Mouse (Mus musculus) adrenal gland, adult 18-20 months (tissue): ENCODE measurements around the gene Myh11. TPM values are rescaled to one million over a fixed set of nuclear protein-coding genes. Genes with fewer than 3 reads are reported as not detected.
A peak's percentile ranks its signal among the peaks of the same experiment; 100 is the strongest.

Source experiments
- DNase-seq, 2 experiments: peaks; one replicate each; pipeline ENCODE4 v3.0.0; 2021 to 2022; ENCODE audit warnings: low spot score in 2 of 2
- long read RNA-seq, 2 experiments: library from polyadenylated mRNA; stranded (forward); transcript quantifications; one replicate each; pipeline ENCODE4 v2.0.0; 2021
- total RNA-seq, 2 experiments: library from RNA; stranded (reverse); gene quantifications; 1 replicate in 1 of 2; 2 replicates in 1 of 2; pipeline ENCODE4 v1.2.3; 2021

Myh11 gene
- 1 to 10 TPM; 4.2 to 7.8 TPM for total RNA-seq
- long read RNA-seq, experiment 1, partial matches to known transcripts, result 1 of 2 reads
- long read RNA-seq, experiment 1, other reads (novel, unspliced or antisense), result 1 of 2 reads
- long read RNA-seq, experiment 2, full-length matches to known transcripts, result 1 of 4 reads
- long read RNA-seq, experiment 2, partial matches to known transcripts, result 3 of 4 reads
- long read RNA-seq, experiment 2, other reads (novel, unspliced or antisense), result 0 of 4 reads

DNA sequence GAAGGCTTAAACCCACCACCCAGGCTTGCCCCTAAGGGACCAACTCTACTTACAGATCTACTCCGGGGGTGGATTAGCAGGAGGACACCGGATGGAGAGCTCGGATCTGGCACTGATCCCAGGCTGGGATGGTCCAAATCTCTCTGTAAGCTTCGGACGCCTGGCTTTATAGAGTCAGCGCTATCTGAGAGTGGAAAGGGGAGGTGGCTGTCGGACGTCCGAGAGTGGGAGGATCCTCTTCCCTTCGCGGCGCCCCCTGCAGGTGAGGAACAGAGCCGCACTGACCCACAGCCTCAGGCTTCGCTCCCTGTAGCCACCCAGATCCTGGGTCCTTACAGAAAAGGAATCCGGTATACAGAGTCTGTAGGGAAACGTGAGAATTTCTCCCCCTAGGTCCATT is at the start of gene Myh11:
Gene Myh11, minus strand, starts transcription at position 150 of the 400 bp plus-strand sequence.
- peak; percentile 65 to 76 for DNase-seq

DNA sequence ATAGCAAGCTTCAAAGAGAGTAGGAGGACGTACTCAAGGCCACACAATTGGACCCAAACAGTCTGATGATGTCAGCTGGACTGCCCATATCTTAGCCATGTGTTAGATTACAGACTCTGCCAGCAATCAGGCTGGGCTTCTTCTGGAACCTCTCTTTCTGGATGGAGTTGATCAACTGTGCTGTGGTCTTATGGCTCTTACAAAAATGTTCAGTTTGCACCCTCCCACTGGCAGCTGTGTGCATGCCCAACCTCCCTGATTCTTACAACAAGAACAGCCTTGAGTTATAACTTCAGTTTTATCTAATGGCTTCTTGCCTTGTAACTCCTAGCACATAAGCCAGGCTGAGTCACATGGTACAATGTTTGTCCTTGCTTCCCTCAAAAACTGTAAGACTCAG is 37.0 kb upstream of the Myh11 start:
- no peak for DNase-seq

DNA sequence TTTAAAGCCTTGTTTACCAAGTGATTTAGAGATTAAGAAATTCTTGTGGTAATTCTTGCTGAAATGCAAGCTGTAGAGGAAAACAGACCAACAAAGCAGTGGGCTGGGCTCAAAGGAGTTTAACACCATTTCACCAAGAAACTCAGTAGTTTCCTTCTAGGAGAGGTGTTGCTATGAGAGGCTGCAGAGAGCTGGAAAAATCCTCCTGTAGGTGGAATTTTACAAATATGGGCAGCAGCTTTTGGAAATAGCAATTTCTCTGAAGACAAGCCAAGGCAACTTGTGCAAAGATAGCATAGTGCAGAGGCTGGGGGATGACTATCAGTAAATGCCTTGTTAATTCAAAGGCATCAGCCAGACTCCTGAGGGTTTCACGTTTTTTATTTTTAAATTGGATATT is 29.3 kb upstream of the Myh11 start:
- DNase-seq, result no peak

DNA sequence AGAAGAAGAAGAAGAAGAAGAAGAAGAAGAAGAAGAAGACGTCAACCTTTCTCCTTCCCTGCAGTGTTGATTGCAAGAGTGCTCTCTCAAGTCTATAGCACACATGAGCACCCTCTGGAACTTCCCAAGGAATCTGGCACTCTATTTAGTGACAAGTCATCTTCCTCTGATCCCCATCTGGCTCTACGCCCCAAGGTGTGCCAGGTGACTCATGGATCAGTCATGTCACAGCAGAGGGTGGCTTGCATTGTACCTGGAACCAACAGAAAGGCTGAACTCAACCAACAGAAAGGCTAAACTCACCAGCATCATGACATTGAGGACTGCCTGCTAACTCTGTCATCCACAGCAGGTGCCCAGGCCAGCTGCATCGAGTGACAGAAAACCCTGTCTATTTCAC is 28.5 kb upstream of the Myh11 start:
- DNase-seq, result no peak

DNA sequence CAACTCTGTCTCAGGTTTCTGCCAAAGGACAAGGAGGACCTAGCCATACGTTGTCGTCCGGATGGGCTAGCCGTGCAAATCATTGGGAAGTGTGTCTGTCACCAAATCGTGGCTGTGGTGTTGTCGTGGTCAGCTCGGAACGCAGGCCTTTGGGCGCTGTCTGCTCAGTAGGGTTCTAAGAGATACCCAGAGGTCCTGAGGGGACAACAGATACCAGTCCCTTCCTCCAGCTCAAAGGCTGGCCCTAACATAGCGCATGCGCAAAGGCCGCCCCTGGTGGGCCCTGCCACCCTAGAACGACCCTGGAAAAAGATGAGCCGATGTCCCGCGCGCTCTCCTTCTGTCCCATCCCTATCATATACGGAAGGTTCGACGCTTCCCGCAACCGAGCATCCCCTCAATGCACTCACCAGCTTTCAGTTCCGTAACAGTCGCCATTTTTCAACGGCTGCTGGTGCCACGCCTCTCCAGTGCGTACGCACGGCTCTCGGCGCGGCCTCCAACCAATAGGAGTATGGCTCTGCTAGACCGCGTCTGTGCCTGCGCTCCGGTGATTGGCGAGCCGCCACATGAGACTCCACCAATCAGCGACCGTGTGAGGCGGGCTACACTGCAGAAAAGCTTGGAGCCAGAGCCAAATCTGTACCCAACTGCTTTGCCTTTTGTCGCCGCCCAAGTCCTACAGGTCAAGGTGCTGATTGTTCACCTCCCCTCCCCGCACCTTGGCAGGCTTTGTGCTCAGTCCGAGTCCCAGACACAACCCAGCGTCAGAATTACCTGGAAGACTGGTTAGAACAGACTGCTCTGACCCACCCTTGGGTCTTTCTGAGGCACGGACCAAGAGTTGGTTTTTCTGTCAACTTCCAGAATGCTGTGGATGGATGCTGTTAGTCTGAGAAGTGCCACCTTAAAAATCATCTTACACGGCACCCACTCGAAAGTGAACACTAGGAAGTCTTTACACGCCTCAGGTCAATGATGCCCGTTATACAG is 26.0 kb upstream of the Myh11 start, which contains the start of gene Fopnl:
Gene Fopnl, minus strand, starts transcription at position 522 of the 993 bp plus-strand sequence.
- DNase-seq, result peak; percentile 89 to 91

DNA sequence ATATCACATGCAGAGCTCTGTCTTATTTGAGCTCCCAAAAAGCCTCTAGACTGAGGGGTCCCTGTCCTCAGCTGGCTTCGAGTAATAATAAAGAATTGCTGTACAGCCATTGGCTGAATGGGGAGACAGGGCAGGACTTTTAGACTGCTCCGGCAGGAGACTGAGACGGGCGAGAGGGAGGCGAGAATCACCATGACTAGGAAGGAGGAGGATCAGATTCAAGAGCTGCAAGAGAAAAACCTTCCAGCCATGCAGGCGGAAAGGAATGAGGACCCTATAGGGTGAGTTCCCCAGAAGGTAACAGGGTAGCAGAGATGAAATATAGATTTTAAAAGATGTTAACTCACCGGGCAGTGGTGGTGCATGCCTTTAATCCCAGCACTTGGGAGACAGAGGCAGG is 21.7 kb upstream of the Myh11 start:
- DNase-seq, result no peak

DNA sequence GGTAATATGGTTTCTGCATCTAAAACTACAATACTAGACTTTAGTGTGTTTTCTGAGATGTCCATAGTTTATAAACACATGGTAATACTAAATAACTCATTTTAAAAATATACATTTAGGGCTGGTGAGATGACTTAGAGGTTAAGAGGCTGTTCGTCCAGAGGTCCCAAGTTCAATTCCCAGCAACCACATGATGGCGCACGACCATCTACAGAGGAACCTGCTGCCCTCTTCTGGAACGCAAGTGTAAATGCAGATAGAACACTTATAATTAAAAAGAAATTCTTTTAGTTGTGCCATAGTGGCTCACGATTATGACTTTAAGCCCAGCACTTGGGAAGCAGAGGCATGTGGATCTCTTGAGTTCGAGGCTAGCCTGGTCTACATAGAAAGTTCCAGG is 20.2 kb upstream of the Myh11 start:
- no peak for DNase-seq

DNA sequence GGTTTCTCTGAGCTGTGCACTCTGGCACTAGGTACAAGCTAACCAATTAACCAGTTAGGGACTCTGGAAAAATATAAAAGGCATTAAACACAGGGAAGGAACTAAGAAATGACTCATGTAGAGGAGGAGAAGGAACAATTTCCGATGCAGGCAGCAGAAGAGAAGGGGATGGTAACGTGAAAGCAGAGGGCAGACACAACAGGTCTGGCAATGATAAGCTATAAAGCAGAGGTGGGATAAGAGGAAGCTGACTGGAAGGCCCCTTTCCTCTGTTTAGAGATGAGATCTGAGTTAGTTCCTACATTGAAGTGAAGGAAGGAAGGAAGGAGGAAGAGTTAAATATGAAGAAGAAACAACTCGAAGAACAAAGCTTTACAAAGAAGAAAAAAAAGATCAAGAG is 18.7 kb upstream of the Myh11 start:
- no peak for DNase-seq

DNA sequence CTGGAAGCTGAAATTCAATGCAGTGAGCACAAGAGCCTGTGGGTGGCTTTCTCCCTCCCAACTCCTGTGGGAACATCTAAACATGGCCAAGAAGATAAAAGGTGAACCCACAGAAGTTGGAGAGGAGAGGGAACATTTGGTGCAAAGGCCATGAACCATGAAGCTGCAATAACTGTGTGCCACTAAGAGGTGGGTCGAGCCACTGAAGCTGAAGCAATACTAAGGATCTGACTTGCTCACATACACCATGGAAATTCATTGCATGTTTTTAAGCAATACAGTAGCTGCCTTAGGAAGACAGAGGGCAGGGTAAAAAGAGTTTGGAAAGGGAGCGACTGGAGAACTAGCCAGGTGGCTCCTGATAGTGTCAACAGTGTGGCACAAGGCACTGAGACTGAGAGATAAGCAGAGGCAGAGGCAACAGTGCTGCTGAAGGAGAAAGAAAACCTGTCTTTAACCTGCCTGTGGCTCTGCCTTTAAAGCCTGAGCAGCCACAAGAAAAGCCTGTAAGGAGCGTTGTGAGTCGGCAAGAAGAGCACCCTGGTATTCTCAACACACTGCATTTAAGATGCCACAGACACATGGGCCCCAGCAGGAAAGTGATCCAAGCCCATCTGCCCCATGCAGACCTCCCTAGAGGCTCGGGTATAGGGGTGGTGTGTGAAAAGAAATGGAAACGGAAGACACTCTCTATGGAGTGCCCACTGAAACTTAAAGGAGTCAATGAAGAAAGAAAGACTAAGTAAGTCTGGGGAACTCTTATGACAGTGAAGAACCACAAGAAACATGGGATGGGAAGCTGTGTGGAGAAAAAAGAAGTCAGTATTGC is 17.3 kb upstream of the Myh11 start:
- DNase-seq, result no peak

DNA sequence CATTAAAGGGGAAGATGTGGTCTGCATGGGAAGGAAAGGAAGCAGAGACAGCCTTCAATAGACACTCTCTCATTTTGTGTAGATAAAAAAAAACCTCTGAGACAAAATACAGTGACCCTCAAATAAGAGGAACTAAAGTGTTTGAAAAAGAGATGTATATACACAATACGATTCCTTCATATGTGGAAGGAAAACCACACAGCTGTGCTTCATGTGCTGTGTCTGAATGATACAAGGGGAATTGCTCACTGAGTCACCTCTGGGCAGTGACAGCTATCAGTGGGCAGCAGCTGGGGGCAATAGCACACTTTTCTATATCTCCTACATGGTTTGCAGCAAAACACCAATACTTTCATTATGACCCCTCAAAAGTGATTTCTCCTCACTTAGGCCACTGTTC is 16.2 kb upstream of the Myh11 start:
- no peak for DNase-seq

DNA sequence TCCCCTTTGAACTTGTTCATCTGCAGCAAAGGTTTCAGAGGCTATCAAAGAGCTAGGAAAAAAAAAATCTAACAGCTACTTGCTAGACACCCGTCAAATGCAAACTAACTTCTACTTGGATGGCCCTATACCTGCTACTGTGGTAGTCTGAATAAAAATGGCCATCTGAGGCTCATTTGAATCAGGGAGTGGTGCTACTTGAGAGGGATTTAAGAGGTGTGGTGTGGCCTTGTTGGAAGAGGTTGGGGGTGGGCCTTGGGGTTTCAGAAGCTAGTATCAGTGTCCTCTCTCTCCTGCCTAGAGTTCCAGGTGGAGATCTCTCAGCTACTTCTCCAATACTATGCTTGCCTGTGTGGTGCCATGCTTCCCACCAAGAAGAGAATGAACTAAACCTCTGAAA is 15.3 kb upstream of the Myh11 start:
- DNase-seq, result no peak

DNA sequence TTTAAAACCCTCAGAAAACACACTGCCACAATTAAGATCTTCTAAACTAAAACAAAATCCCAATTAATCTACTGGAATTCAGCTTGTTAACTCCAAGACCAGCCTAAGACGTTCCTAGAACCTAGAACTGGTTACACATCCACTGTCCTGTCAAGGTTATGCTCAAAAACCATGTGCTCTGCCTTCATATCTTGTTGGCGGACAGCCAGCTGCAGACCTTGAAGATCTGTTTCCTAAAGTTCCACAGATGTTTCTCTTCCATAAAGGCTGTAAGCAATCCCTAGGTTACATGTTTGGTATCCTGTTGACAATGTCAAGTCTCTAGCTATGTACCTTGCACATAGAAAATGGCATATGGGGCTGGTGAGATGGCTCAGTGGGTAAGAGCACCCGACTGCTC is 13.6 kb upstream of the Myh11 start:
- DNase-seq, result no peak

DNA sequence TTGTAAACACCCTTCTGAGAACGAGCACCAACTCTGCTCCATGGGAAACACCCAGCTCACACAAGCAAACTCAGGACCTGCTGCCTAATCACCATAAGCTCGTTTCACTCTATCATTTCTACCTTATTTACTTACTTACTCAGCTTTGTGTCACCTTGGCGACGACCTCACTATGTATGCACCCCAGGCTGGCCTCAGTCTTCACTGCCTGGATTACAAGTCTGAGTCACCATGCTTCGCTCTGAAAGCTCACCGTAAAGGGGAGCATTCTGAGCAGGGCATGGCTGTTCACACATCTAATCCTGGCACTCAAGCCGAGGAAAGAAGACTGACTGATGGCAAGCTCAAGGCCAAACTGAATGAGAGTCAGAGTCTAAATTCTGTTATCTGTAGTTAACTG is 12.5 kb upstream of the Myh11 start:
- DNase-seq, result peak in 1 of 2 experiments; percentile 15

DNA sequence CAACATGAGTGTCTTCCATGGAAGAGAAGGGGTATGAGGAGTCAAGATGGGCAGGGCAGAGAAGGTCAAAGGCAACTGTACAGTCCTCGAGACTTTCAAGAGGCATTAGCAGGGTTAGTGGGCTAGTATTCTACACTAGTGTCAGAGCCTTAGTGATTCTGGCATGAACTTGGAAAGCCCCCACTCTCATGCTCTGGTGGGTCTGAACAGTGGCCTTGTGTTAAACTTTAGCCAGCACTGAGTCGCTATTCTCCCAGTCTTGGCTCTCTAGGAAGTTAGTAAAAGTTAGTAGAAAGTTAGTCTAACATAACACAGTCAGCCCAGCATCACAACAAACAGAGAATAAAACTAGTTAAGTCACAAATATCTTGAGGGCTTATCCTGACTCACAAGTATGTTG is 12.0 kb upstream of the Myh11 start:
- DNase-seq, result no peak

DNA sequence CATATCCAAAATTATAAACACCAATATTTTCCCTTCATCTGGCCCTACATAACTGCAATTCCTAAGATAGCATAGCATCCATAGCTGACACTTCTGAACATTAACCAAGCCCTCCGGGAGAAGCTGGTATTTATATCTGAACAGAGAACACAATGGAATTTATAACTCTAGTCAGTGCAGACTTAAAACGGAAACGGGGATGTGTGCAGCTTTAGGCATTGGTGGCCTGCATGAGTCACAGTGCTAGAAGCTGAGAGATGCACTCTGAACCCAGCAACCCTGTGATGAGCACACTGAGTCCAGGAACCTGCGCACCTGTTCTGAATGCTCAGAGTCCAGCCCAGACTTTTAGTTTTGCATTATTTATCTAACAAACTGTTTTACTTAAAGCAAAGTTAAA is 7.3 kb upstream of the Myh11 start:
- no peak for DNase-seq

DNA sequence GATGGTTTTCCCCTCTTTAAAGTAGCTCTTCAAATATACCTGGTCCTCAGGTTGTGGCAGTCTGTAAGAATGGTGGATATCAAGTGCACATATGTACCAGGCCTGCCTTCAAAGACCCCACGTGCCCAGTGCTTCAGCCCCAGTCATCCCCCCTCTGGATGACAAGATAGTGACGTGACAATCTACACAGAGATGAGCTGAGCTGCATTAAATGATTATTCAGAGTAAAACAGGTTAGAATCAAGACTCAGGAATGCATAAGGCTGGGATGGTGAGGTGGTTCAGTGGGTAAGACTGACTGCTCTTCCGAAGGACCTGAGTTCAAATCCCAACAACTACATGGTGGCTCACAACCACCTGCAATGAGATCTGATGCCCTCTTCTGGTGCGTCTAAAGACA is 6.6 kb upstream of the Myh11 start:
- DNase-seq, result no peak

DNA sequence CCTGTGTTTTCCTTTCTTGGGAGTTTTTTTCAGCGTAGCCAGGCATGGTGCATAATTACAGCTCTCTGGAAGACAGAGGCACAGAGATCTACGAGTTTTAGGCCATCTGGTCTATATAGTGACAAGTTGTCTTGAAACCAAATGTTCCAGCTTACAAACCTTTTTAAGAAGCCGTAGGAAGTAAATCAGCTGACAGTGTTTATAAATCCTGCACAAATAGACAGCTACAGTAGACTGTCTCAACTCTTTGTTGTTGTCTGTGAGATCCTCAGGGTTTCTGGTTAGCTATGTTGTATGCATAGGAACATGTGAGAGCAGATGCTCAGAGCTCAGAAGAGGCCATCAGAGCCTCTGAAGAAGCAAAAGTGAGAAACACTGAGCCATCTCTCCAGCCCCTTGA is 6.0 kb upstream of the Myh11 start:
- DNase-seq, result no peak

DNA sequence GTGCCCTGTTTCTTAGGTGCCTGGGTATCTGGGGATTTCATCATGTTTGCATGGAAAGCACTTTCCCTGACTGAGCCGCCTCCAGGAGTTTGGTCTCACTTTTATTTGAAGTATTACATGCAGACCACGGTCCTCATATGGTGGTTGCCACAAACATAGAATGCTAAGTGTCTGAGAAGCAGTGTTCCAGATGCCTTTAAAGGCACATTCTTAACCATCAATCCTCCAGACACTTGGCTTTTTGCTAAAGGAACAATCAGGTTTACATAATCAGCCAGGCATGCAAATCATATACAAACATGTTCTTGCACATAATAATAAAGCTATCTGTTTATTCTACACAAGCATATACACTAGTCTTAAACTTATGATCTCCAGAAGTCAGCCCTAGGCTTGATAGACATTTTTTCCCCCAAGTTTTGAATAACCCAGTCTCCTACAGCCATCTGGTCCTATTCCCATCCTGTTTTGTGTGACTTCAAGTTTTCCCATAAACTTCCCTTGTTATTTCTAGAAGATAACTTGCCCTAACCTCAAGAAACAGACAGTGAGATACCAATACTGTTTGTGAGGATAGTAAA is 5.5 kb upstream of the Myh11 start:
- no peak for DNase-seq

DNA sequence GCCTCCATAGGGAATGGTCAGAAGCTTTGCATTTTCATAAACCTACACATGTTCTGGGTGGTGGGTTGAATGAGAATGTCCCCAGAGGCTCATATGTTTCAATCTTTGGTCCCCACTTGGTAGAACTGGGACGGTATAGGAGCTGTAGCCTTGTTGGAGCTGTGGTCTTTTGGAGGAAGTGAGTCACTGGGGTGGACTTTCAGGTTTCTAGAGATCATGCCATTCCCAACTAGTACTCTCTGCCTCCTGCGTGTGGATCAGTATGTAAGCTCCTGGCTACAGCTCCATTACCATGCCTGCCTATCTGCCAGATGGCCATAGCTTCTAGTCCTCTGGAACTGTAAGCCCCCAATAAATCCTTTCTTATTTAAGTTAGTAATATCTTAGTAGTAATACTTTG is 4.1 kb upstream of the Myh11 start:
- DNase-seq, result no peak

DNA sequence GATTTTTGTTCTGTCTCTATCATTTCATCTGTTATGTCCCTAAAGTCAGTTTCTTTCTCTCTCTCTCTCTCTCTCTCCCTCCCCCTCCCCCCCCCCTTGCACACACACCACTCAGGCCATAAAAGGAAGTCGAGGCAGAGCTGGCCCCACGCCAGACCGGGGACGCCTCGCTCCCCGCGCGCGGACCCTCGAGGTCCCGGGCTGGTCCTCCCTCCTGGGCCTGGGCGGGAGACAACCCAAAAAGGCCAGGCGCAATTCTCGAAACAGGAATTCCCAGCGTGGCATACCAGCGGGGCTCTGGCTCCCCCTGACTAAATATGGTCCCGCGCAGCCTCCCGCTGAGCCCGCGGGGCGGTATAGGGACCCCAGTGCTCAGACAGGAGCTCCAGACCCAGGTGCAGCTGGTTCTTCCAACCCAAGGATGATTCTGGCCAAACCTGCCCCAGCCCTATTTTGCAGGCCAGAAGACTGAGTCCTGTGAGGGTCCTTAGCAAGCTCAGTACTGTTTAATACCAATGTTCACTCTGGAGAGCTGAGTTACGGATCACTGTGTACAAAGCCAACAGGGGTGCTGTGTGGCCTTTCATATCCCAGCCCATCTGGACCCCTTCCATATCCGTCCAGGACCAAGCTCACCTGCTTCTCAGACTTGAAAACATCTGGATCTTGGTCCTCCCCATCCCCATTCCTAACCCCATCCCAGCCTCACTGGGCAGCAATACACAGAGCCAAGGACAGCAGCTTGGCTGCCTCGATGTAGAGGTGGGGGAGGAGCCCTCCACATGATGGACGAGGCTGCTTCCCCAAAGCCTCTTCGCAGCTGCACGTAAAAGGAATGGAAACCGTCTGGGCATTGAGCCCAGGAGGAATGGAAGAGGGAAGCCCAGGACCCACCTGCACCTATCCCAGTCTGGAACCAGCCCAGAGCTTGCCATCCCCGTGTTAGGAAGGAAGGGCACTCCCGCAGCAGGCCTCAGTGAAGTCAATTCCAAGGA is 1.3 kb upstream of the Myh11 start:
- peak in 1 of 2 experiments; percentile 32 for DNase-seq
